Mouse (Mus musculus) thymus, adult 2 months (tissue): ENCODE results near the gene Metrnl.

Source experiments
- CTCF ChIP-seq: fragments of 200-500 bp; IDR thresholded peaks from 2 replicates; pipeline ENCODE4 v1.5.1; 2012; ENCODE audit warnings: mild to moderate bottlenecking, control low read depth, low read length, moderate library complexity, borderline replicate concordance; ENCODE audit not compliant: control insufficient read depth, poor library complexity, insufficient read depth; ENCODE audit errors: extremely low read depth
- POLR2A ChIP-seq: fragments of 200-500 bp; IDR thresholded peaks from 2 replicates; pipeline ENCODE4 v1.6.1; 2012; ENCODE audit warnings: mild to moderate bottlenecking, low read length, control low read depth, moderate library complexity; ENCODE audit not compliant: control insufficient read depth, poor library complexity, insufficient read depth; ENCODE audit errors: extremely low read depth

DNA sequence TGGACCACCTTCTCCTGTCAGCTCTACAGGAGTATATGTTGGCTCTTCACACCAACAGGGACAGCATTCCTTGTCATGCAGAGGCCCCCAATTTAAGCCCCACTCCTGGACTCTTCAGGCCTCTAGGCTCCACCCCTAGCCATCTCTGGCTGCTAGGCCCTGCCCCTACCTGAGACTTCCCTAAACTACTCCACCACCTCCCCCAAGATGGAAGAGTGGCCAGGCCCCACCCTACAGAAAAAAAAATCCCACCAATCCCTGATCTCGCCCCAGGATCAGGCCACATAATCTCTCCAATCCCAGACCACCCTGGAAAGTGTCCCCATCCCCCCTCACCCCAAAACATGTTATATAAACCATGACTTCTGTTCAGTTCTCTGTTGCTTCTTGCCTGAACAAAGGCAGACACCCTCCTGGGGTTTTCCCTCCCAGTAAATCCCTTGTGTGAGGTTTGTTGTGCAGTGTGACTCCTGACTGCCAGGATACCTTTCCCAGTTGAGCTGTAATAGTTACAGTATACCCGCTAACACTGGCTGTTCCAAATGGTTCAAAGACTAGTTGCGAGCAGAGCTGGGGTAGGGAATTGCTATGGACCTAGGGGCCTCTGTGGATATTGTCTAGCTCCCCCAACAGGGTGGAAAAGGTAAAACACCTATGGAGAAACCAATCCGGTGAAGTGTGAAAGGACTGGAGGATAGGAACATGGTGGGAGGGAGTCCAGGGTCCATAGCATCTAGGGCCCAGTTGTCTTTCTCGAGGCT lies 5.9 kb upstream of the Metrnl start:
- no peak for TF ChIP-seq POLR2A
- TF ChIP-seq CTCF: no peak
